Mouse (Mus musculus) forebrain, postnatal 0 days (tissue): ENCODE measurements around the gene Vezt. TPM values are rescaled to one million over a fixed set of nuclear protein-coding genes. Genes with fewer than 3 reads are reported as not detected.

Experiments
- ATAC-seq: fragments of 200-750 bp; cut with Nextera tagmentation; 2 replicates; pipeline ENCODE4 v1.8.0; 2017; ENCODE audit warnings: mild to moderate bottlenecking, moderate library complexity
- DNase-seq: peaks from one replicate; pipeline ENCODE4 v3.0.0-alpha.2; 2015
- H3K27ac ChIP-seq: fragments of 300-500 bp; sonication (generic); 2 replicates; pipeline ENCODE4 v1.5.1; 2014; ENCODE audit warnings: low read depth, mild to moderate bottlenecking, antibody characterized with exemption, low read length, moderate library complexity, mixed read lengths
- H3K27me3 ChIP-seq: fragments of 300-500 bp; sonication (generic); 2 replicates; pipeline ENCODE4 v1.6.1; 2014; ENCODE audit warnings: mild to moderate bottlenecking, low read length, mixed read lengths; ENCODE audit not compliant: insufficient read depth
- H3K36me3 ChIP-seq: fragments of 300-500 bp; sonication (generic); 2 replicates; pipeline ENCODE4 v1.6.1; 2014; ENCODE audit warnings: mild to moderate bottlenecking, moderate library complexity; ENCODE audit not compliant: insufficient read depth
- H3K4me1 ChIP-seq: fragments of 300-500 bp; sonication (generic); 2 replicates; pipeline ENCODE4 v1.6.1; 2014; ENCODE audit warnings: antibody characterized with exemption; ENCODE audit not compliant: insufficient read depth
- H3K4me2 ChIP-seq: fragments of 300-500 bp; sonication (generic); 2 replicates; pipeline ENCODE4 v1.6.1; 2014; ENCODE audit warnings: low read depth, mild to moderate bottlenecking, moderate library complexity
- H3K4me3 ChIP-seq: fragments of 300-500 bp; sonication (generic); 2 replicates; pipeline ENCODE4 v1.5.1; 2014; ENCODE audit warnings: low read depth, low read length, mixed read lengths
- H3K9ac ChIP-seq: fragments of 300-500 bp; sonication (generic); 2 replicates; pipeline ENCODE4 v1.6.1; 2014; ENCODE audit warnings: mild to moderate bottlenecking
- H3K9me3 ChIP-seq: fragments of 300-500 bp; sonication (generic); 2 replicates; pipeline ENCODE4 v1.6.1; 2016; ENCODE audit warnings: low read length
- CTCF ChIP-seq: sonication (generic); IDR thresholded peaks from 2 replicates; pipeline ENCODE4 v1.5.1; 2016; ENCODE audit warnings: antibody characterized with exemption, control low read depth, low read depth
- WGBS: fragments of 180-500 bp; shearing (Covaris S2); extraction: QIAGEN DNeasy Blood & Tissue Kit; methylation state at CpG from one replicate; pipeline ENCODE4 v1.1.7; 2014; 5-methylcytosine and 5-hydroxymethylcytosine counted together
- polyA plus RNA-seq: library from polyadenylated mRNA; unstranded; fragments of >200 nt; fragmentation: Nextera tagmentation; extraction: Ambion mirVana; gene quantifications from 2 replicates; pipeline ENCODE4 v1.2.1, GENCODE M21; 2015
- total RNA-seq: library from RNA; depleted of rRNA; stranded (reverse); fragments of >200 nt; gene quantifications from 2 replicates; pipeline ENCODE4 v1.2.3, GENCODE M21; 2014

The Vezt gene
- total and polyA plus RNA-seq, 2 experiments from 2014 or later: 40.1 to 66.0 TPM

- no peak for TF ChIP-seq CTCF
- ATAC-seq: no peak
- Histone ChIP-seq H3K27ac (no peak overlapping the region; the same call in 1 of the 2 replicates), H3K9me3 (no peaks in the 10 kb centered on the region), H3K27me3 (no peaks in the 10 kb centered on the region), H3K9ac (no peak overlapping the region), H3K4me3 (no peak overlapping the region), H3K4me2 (no peak overlapping the region), H3K4me1 (no peaks in the 10 kb centered on the region), H3K36me3 (peaks cover 10% of the 10 kb centered on the region)
- 78% methylated on average over 5 of the region's 5 CpGs for WGBS
- no peak for DNase-seq
Observed at GRCm38 (mm10) chr10:94020587-94020986, 15.0 kb downstream of the Vezt start.

GRCm38 (mm10) chr10:94017455-94017854 is 18.2 kb downstream of the Vezt start:
- 95% methylated on average over 8 of the region's 8 CpGs for WGBS
- no peak for ATAC-seq
- H3K4me2 ChIP-seq: no peak overlapping the region

GRCm38 (mm10) chr10:94014200-94014599 is 21.4 kb downstream of the Vezt start:
- Histone ChIP-seq H3K4me2 (no peak overlapping the region), H3K9me3 (no peaks in the 10 kb centered on the region), H3K27me3 (no peaks in the 10 kb centered on the region), H3K36me3 (peaks cover 3% of the 10 kb centered on the region; the same call in 1 of the 2 replicates), H3K4me3 (no peak overlapping the region), H3K27ac (no peak overlapping the region), H3K9ac (no peak overlapping the region), H3K4me1 (no peaks in the 10 kb centered on the region)
- 81% methylated on average over 4 of the region's 4 CpGs for WGBS
- ATAC-seq (no peak), DNase-seq (no peak)
- no peak for TF ChIP-seq CTCF

More at GRCm38 (mm10) chr10:94017455-94017854, 18.2 kb downstream of the Vezt start:
- no peaks in the 10 kb centered on the region for H3K27me3 ChIP-seq
- H3K4me1 ChIP-seq: no peaks in the 10 kb centered on the region
- no peak overlapping the region for H3K9ac ChIP-seq
- no peak overlapping the region for H3K27ac ChIP-seq
- no peak for DNase-seq
- peaks cover 7% of the 10 kb centered on the region; the same call in 1 of the 2 replicates for H3K36me3 ChIP-seq
- no peak for TF ChIP-seq CTCF
- H3K9me3 ChIP-seq: no peaks in the 10 kb centered on the region
- no peak overlapping the region for H3K4me3 ChIP-seq

GRCm38 (mm10) chr10:94013196-94013595 is 22.4 kb downstream of the Vezt start:
- Histone ChIP-seq H3K9me3 (no peaks in the 10 kb centered on the region), H3K9ac (no peak overlapping the region), H3K4me3 (no peak overlapping the region), H3K27ac (no peak overlapping the region), H3K27me3 (no peaks in the 10 kb centered on the region), H3K4me2 (no peak overlapping the region), H3K4me1 (no peaks in the 10 kb centered on the region), H3K36me3 (peaks cover under 1% of the 10 kb centered on the region; the same call in 1 of the 2 replicates)
- DNase-seq: peak; percentile 47
- WGBS: 44% methylated on average over 3 of the region's 3 CpGs
- no peak; the same call in 1 of the 2 replicates for ATAC-seq
- peak; percentile 71 for TF ChIP-seq CTCF

- DNase-seq (no peak), ATAC-seq (no peak)
- H3K4me1 ChIP-seq: no peaks in the 10 kb centered on the region
- H3K9ac ChIP-seq: no peak overlapping the region
- H3K36me3 ChIP-seq: peaks cover 7% of the 10 kb centered on the region; the same call in 1 of the 2 replicates
- 69% methylated on average over 2 of the region's 2 CpGs for WGBS
- TF ChIP-seq CTCF: no peak
- H3K4me3 ChIP-seq: no peak overlapping the region
- no peak overlapping the region for H3K27ac ChIP-seq
- no peaks in the 10 kb centered on the region for H3K27me3 ChIP-seq
- H3K4me2 ChIP-seq: no peak overlapping the region
- no peaks in the 10 kb centered on the region for H3K9me3 ChIP-seq
Observed at GRCm38 (mm10) chr10:94011024-94011423, 24.6 kb downstream of the Vezt start.

- Histone ChIP-seq H3K27ac (no peak overlapping the region), H3K4me3 (no peak overlapping the region), H3K4me1 (no peaks in the 10 kb centered on the region), H3K9me3 (no peaks in the 10 kb centered on the region), H3K4me2 (no peak overlapping the region), H3K36me3 (peaks cover 14% of the 10 kb centered on the region), H3K9ac (no peak overlapping the region), H3K27me3 (no peaks in the 10 kb centered on the region)
- TF ChIP-seq CTCF: no peak
- WGBS: 75% methylated on average over 3 of the region's 3 CpGs
- DNase-seq (no peak), ATAC-seq (no peak)
Observed at GRCm38 (mm10) chr10:94009991-94010679, 25.5 kb downstream of the Vezt start.

GRCm38 (mm10) chr10:94008356-94008755 is 27.3 kb downstream of the Vezt start:
- WGBS: 84% methylated on average over 2 of the region's 2 CpGs
- H3K36me3 ChIP-seq: peaks cover 23% of the 10 kb centered on the region
- TF ChIP-seq CTCF: no peak
- H3K27ac ChIP-seq: no peak overlapping the region
- no peaks in the 10 kb centered on the region for H3K27me3 ChIP-seq
- no peak overlapping the region for H3K4me3 ChIP-seq
- no peak for DNase-seq
- H3K9me3 ChIP-seq: no peaks in the 10 kb centered on the region
- H3K4me2 ChIP-seq: no peak overlapping the region
- ATAC-seq: no peak
- no peaks in the 10 kb centered on the region for H3K4me1 ChIP-seq
- H3K9ac ChIP-seq: no peak overlapping the region
